Mouse (Mus musculus) neural tube, embryonic 15.5 days (tissue): ENCODE results near the gene Gm12888. TPM values are rescaled to one million over a fixed set of nuclear protein-coding genes. Genes with fewer than 3 reads are reported as not detected.
"Not testable (repeated sequence)": the region's sequence is repeated elsewhere in the genome, so short reads cannot be mapped to it uniquely, and the experiment has no call there.

ENCODE experiments used
- ATAC-seq: fragments of 200-750 bp; cut with Nextera tagmentation; 2 replicates; pipeline ENCODE4 v1.8.0; 2017; ENCODE audit warnings: mild to moderate bottlenecking, moderate TSS enrichment, moderate library complexity; ENCODE audit not compliant: low FRiP score
- H3K27ac ChIP-seq: fragments of 300-500 bp; sonication (generic); replicated peaks from 2 replicates; pipeline ENCODE4 v1.5.1; 2015; ENCODE audit warnings: mild to moderate bottlenecking, inconsistent platforms
- H3K27me3 ChIP-seq: fragments of 300-500 bp; sonication (generic); replicated peaks from 2 replicates; pipeline ENCODE4 v1.6.1; 2015; ENCODE audit warnings: inconsistent platforms
- H3K36me3 ChIP-seq: fragments of 300-500 bp; sonication (generic); 2 replicates; pipeline ENCODE4 v1.6.1; 2015; ENCODE audit warnings: inconsistent platforms
- H3K4me1 ChIP-seq: fragments of 300-500 bp; sonication (generic); 2 replicates; pipeline ENCODE4 v1.6.1; 2015; ENCODE audit warnings: inconsistent platforms
- H3K4me2 ChIP-seq: fragments of 300-500 bp; sonication (generic); 2 replicates; pipeline ENCODE4 v1.6.1; 2015; ENCODE audit warnings: inconsistent platforms, mild to moderate bottlenecking, moderate library complexity
- H3K4me3 ChIP-seq: fragments of 300-500 bp; sonication (generic); replicated peaks from 2 replicates; pipeline ENCODE4 v1.5.1; 2015; ENCODE audit warnings: mild to moderate bottlenecking, inconsistent platforms
- H3K9ac ChIP-seq: fragments of 300-500 bp; sonication (generic); replicated peaks from 2 replicates; pipeline ENCODE4 v1.6.1; 2015; ENCODE audit warnings: mild to moderate bottlenecking, inconsistent platforms
- H3K9me3 ChIP-seq: fragments of 300-500 bp; sonication (generic); replicated peaks from 2 replicates; pipeline ENCODE4 v1.6.1; 2016; ENCODE audit warnings: inconsistent platforms
- WGBS: fragments of 180-500 bp; shearing (Covaris S2); methylation state at CpG from one replicate; pipeline ENCODE4 v1.1.7; 2015; ENCODE audit warnings: mixed read lengths; 5-methylcytosine and 5-hydroxymethylcytosine counted together
- polyA plus RNA-seq: library from polyadenylated mRNA; unstranded; fragments of >200 nt; fragmentation: Nextera tagmentation; extraction: Ambion mirVana; gene quantifications from 2 replicates; pipeline ENCODE4 v1.2.1, GENCODE M21; 2015

Gene Gm12888
- not detected in 2 replicates for polyA plus RNA-seq

DNA sequence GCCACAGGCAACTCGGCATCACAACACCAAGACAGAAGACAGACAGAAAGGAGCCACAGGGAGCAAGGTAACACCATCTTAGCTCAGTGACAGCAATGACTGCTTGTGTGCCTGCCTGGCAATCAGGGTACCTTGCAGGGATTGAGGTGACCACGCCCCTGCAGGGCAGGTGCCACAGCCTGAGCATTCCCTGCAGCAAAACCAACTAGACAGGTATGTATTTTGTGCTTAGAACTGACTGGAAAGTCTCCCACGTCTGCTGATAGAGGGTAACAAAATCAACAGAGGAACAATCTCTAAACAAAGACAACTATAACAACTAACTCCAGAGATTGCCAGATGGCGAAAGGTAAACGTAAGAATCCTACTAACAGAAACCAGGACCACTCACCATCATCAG lies at the start of gene Gm12888:
Gene Gm12888, minus strand, starts transcription at position 101 of the 400 bp plus-strand sequence.
- ATAC-seq, H3K4me3 ChIP-seq, H3K27me3 ChIP-seq, H3K4me1 ChIP-seq, H3K4me2 ChIP-seq, H3K27ac ChIP-seq, H3K9ac ChIP-seq, H3K36me3 ChIP-seq: not testable (repeated sequence)
- WGBS: 69% methylated on average over 4 of the region's 5 CpGs
- H3K9me3 ChIP-seq: 0 out of 2 replicates have a peak, but pooled peaks cover 11% of the 10 kb centered on the region

Other genes with a start within 250 kb of the Gm12888 start
- gene Zmpste24, start 226.7 kb downstream of the Gm12888 start, polyA plus RNA-seq: 24.8 and 32.4 TPM in 2 replicates
- not detected in 2 replicates for gene Tmco2, start 215.7 kb downstream of the Gm12888 start, polyA plus RNA-seq
- gene Rlf, start 109.8 kb downstream of the Gm12888 start, polyA plus RNA-seq: 26.8 and 27.3 TPM in 2 replicates
- gene Gm12886, start 98.2 kb upstream of the Gm12888 start, polyA plus RNA-seq: not detected in 2 replicates